Mouse (Mus musculus) midbrain, embryonic 11.5 days (tissue): ENCODE results near the gene Krt5. TPM values are rescaled to one million over a fixed set of nuclear protein-coding genes. Genes with fewer than 3 reads are reported as not detected.
"Not testable (repeated sequence)": the region's sequence is repeated elsewhere in the genome, so short reads cannot be mapped to it uniquely, and the experiment has no call there.

ENCODE experiments used
- ATAC-seq: fragments of 200-750 bp; cut with Nextera tagmentation; 2 replicates; pipeline ENCODE4 v1.8.0; 2017; ENCODE audit warnings: moderate TSS enrichment, moderate library complexity; ENCODE audit not compliant: low FRiP score
- DNase-seq: peaks from one replicate; pipeline ENCODE4 v3.0.0; 2015; ENCODE audit warnings: low spot score; ENCODE audit errors: missing footprints
- H3K27ac ChIP-seq: fragments of 300-500 bp; sonication (generic); 2 replicates; pipeline ENCODE4 v1.5.1; 2014; ENCODE audit warnings: low read depth, low read length
- H3K27me3 ChIP-seq: fragments of 300-500 bp; sonication (generic); 2 replicates; pipeline ENCODE4 v1.6.1; 2014; ENCODE audit warnings: mild to moderate bottlenecking, low read length, moderate library complexity, mixed read lengths; ENCODE audit not compliant: control insufficient read depth, insufficient read depth
- H3K36me3 ChIP-seq: fragments of 300-500 bp; sonication (generic); 2 replicates; pipeline ENCODE4 v1.6.1; 2014; ENCODE audit warnings: mild to moderate bottlenecking, low read length, moderate library complexity, mixed read lengths; ENCODE audit not compliant: control insufficient read depth, insufficient read depth
- H3K4me1 ChIP-seq: fragments of 300-500 bp; sonication (generic); 2 replicates; pipeline ENCODE4 v1.6.1; 2014; ENCODE audit warnings: low read length; ENCODE audit not compliant: control insufficient read depth, insufficient read depth
- H3K4me2 ChIP-seq: fragments of 300-500 bp; sonication (generic); 2 replicates; pipeline ENCODE4 v1.6.1; 2014; ENCODE audit warnings: mild to moderate bottlenecking, moderate library complexity
- H3K4me3 ChIP-seq: fragments of 300-500 bp; sonication (generic); 2 replicates; pipeline ENCODE4 v1.5.1; 2014; ENCODE audit warnings: low read depth, low read length
- H3K9ac ChIP-seq: fragments of 300-500 bp; sonication (generic); 2 replicates; pipeline ENCODE4 v1.6.1; 2014; ENCODE audit warnings: low read length
- H3K9me3 ChIP-seq: fragments of 300-500 bp; sonication (generic); 2 replicates; pipeline ENCODE4 v1.6.1; 2016; ENCODE audit warnings: low read length; ENCODE audit not compliant: control insufficient read depth
- WGBS: fragments of 180-500 bp; shearing (Covaris S2); extraction: QIAGEN DNeasy Blood & Tissue Kit; methylation state at CpG from one replicate; pipeline ENCODE4 v1.1.7; 2014; 5-methylcytosine and 5-hydroxymethylcytosine counted together
- polyA plus RNA-seq: library from polyadenylated mRNA; unstranded; fragments of >200 nt; fragmentation: Nextera tagmentation; extraction: Ambion mirVana; gene quantifications from 2 replicates; pipeline ENCODE4 v1.2.1, GENCODE M21; 2014

Krt5 gene
- polyA plus RNA-seq, 1 experiment from 2014 or later, result 0.34 TPM

GRCm38 (mm10) chr15:101704066-101704465 is 8.6 kb downstream of the Krt5 start:
- no peak overlapping the region for H3K9ac ChIP-seq
- ATAC-seq (no peak), DNase-seq (no peak)
- no peak overlapping the region for H3K27ac ChIP-seq
- 74% methylated on average over 4 of the region's 4 CpGs for WGBS
- H3K27me3 ChIP-seq, result no peaks in the 10 kb centered on the region
- no peak overlapping the region for H3K4me3 ChIP-seq
- no peaks in the 10 kb centered on the region for H3K9me3 ChIP-seq
- no peaks in the 10 kb centered on the region for H3K36me3 ChIP-seq
- no peak overlapping the region for H3K4me2 ChIP-seq
- no peaks in the 10 kb centered on the region for H3K4me1 ChIP-seq

- Histone ChIP-seq H3K4me3 (no peak overlapping the region), H3K27ac (no peak overlapping the region), H3K9ac (no peak overlapping the region), H3K36me3 (no peaks in the 10 kb centered on the region), H3K4me2 (no peak overlapping the region), H3K27me3 (no peaks in the 10 kb centered on the region), H3K9me3 (no peaks in the 10 kb centered on the region), H3K4me1 (no peaks in the 10 kb centered on the region)
- DNase-seq (no peak), ATAC-seq (no peak)
- 14% methylated on average over 2 of the region's 2 CpGs for WGBS
Observed at GRCm38 (mm10) chr15:101702380-101702779, 10.3 kb downstream of the Krt5 start.

- Histone ChIP-seq H3K4me1 (no peaks in the 10 kb centered on the region), H3K4me3 (no peak overlapping the region), H3K27me3 (no peaks in the 10 kb centered on the region), H3K9ac (no peak overlapping the region), H3K27ac (no peak overlapping the region), H3K9me3 (no peaks in the 10 kb centered on the region), H3K4me2 (no peak overlapping the region), H3K36me3 (no peaks in the 10 kb centered on the region)
- WGBS, result 86% methylated on average over 8 of the region's 8 CpGs
- no peak for ATAC-seq
- no peak for DNase-seq
Observed at GRCm38 (mm10) chr15:101699866-101700265, 12.8 kb downstream of the Krt5 start.

GRCm38 (mm10) chr15:101699192-101699591 is 13.5 kb downstream of the Krt5 start:
- no peak for DNase-seq
- no peaks in the 10 kb centered on the region for H3K27me3 ChIP-seq
- H3K4me1 ChIP-seq, result no peaks in the 10 kb centered on the region
- no peak overlapping the region for H3K9ac ChIP-seq
- H3K27ac ChIP-seq, result no peak overlapping the region
- H3K9me3 ChIP-seq, result no peaks in the 10 kb centered on the region
- no peak overlapping the region for H3K4me2 ChIP-seq
- WGBS, result 61% methylated on average over 3 of the region's 3 CpGs
- H3K36me3 ChIP-seq, result no peaks in the 10 kb centered on the region
- ATAC-seq, result no peak
- H3K4me3 ChIP-seq, result no peak overlapping the region

- no peaks in the 10 kb centered on the region for H3K27me3 ChIP-seq
- DNase-seq (no peak), ATAC-seq (no peak)
- no peak overlapping the region for H3K4me2 ChIP-seq
- 66% methylated on average over 8 of the region's 8 CpGs for WGBS
- no peak overlapping the region for H3K9ac ChIP-seq
- H3K4me3 ChIP-seq, result no peak overlapping the region
- no peak overlapping the region for H3K27ac ChIP-seq
- H3K4me1 ChIP-seq, result no peaks in the 10 kb centered on the region
- H3K9me3 ChIP-seq, result no peaks in the 10 kb centered on the region
- no peaks in the 10 kb centered on the region for H3K36me3 ChIP-seq
Observed at GRCm38 (mm10) chr15:101697326-101698188, 15.1 kb downstream of the Krt5 start.

- no peak within 1 kb of the TSS for H3K4me2 ChIP-seq
- H3K36me3 ChIP-seq, result no peaks in the 10 kb centered on the region
- 84% methylated on average over 5 of the region's 5 CpGs for WGBS
- H3K4me3 ChIP-seq, result no peak within 1 kb of the TSS
- ATAC-seq (no peak), DNase-seq (no peak)
- no peak within 1 kb of the TSS for H3K27ac ChIP-seq
- no peaks in the 10 kb centered on the region for H3K27me3 ChIP-seq
- H3K4me1 ChIP-seq, result no peaks in the 10 kb centered on the region
- H3K9ac ChIP-seq, result no peak within 1 kb of the TSS
- H3K9me3 ChIP-seq, result no peaks in the 10 kb centered on the region
Observed at GRCm38 (mm10) chr15:101694207-101694606, 18.5 kb downstream of the Krt5 start, which contains the start of gene Krt6a. Krt6a (minus strand) TSS chr15:101694307.

GRCm38 (mm10) chr15:101690460-101690859 is 22.2 kb downstream of the Krt5 start:
- DNase-seq, H3K4me2 ChIP-seq, H3K27me3 ChIP-seq, H3K36me3 ChIP-seq, H3K9me3 ChIP-seq, H3K4me3 ChIP-seq, H3K27ac ChIP-seq, ATAC-seq, H3K9ac ChIP-seq, H3K4me1 ChIP-seq: not testable (repeated sequence)
- 90% methylated on average over 5 of the region's 5 CpGs for WGBS

- 81% methylated on average over 2 of the region's 2 CpGs for WGBS
- Histone ChIP-seq H3K9ac (no peak overlapping the region), H3K4me2 (no peak overlapping the region), H3K27me3 (no peaks in the 10 kb centered on the region), H3K27ac (no peak overlapping the region), H3K4me1 (no peaks in the 10 kb centered on the region), H3K36me3 (no peaks in the 10 kb centered on the region), H3K4me3 (no peak overlapping the region), H3K9me3 (no peaks in the 10 kb centered on the region)
- no peak for ATAC-seq
- no peak for DNase-seq
Observed at GRCm38 (mm10) chr15:101688161-101688560, 24.5 kb downstream of the Krt5 start.

- H3K4me3 ChIP-seq, result no peak within 1 kb of the TSS
- DNase-seq (no peak), ATAC-seq (no peak)
- no peaks in the 10 kb centered on the region for H3K9me3 ChIP-seq
- 80% methylated on average over 2 of the region's 2 CpGs for WGBS
- no peaks in the 10 kb centered on the region for H3K4me1 ChIP-seq
- H3K27me3 ChIP-seq, result no peaks in the 10 kb centered on the region
- no peak within 1 kb of the TSS for H3K27ac ChIP-seq
- no peaks in the 10 kb centered on the region for H3K36me3 ChIP-seq
- no peak within 1 kb of the TSS for H3K4me2 ChIP-seq
- H3K9ac ChIP-seq, result no peak within 1 kb of the TSS
Observed at GRCm38 (mm10) chr15:101680187-101680586, 32.5 kb downstream of the Krt5 start, which contains the start of gene Krt6b. Krt6b (minus strand) TSS chr15:101680287.
